Comparison of ENCODE assay signal across 9 mouse cellular contexts in the genomic region with DNA sequence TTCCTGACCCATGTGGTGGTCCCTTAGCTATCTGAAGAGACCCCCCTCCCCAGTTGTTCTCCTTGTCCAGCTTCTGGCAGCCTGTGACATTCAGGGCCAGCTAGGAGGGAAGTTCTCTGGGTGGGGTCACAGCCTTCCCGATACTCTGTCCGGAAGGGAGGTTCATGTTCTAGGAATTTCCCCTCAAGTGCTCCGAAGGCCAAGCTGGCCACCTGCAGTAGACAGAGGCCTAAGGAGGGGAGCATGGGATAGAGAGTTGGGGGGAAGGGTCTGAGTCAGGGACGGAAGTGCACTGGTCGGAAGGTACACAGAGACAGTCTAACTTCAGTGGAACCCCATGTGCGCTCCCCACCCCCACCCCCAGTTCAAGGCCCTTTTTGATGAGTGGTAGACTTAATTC. TPM values are rescaled to one million over a fixed set of nuclear protein-coding genes. Genes with fewer than 3 reads are reported as not detected.
DNase-seq lines count a peak whose midpoint lies in the region; ATAC-seq and TF ChIP-seq lines count a peak whose summit lies in the region.
"Had no signal": no experiment of that assay in that cellular context is flagged by ENCODE, and none has a peak within 500 bp of the region (broad histone marks: within the 10 kb centered on the region; RNA-seq: fewer than 3 reads in every experiment).

No protein-coding gene starts in this region.

- no peak for TF ChIP-seq CTCF in midbrain, postnatal 0 days (IDR thresholded peaks at IDR 0.05)

- H3K9ac ChIP-seq in heart, embryonic 12.5 days: no peak overlapping the region
- peak overlapping the region; percentile 44; the same call in 1 of the 2 replicates for H3K9ac ChIP-seq in midbrain, postnatal 0 days (replicated peaks; ENCODE audit: low read length, poor library complexity, severe bottlenecking)
- H3K9ac ChIP-seq: limb, embryonic 15.5 days had no signal

- WGBS in heart, embryonic 12.5 days: 58% methylated on average over 6 of the region's 6 CpGs
- WGBS in midbrain, postnatal 0 days: 20% methylated on average over 6 of the region's 6 CpGs

- no peak overlapping the region for H3K4me2 ChIP-seq in heart, embryonic 12.5 days
- peak overlapping the region; percentile 72 for H3K4me2 ChIP-seq in midbrain, postnatal 0 days (ENCODE audit: low read depth, low read length, poor library complexity, severe bottlenecking)
- H3K4me2 ChIP-seq: limb, embryonic 15.5 days had no signal

- peak; percentile 34 for ATAC-seq in heart, embryonic 12.5 days (ENCODE audit: insufficient number of reproducible peaks, low FRiP score)
- no peak for ATAC-seq in midbrain, postnatal 0 days (ENCODE audit: low FRiP score)
- ATAC-seq in inflammation-experienced regulatory T-cells, adult 6 months: no peak
- no peak for ATAC-seq in frontal cortex, adult (ENCODE audit: low TSS enrichment)

- 0 out of 2 replicates have a peak, but pooled peaks cover 4% of the 10 kb centered on the region for H3K9me3 ChIP-seq in heart, embryonic 12.5 days (replicated peaks)
- no peaks in the 10 kb centered on the region for H3K9me3 ChIP-seq in midbrain, postnatal 0 days (ENCODE audit: low read length)
- H3K9me3 ChIP-seq: limb, embryonic 15.5 days had no signal

- H3K4me1 ChIP-seq in heart, embryonic 12.5 days (replicated peaks): peaks cover 53% of the 10 kb centered on the region
- H3K4me1 ChIP-seq in midbrain, postnatal 0 days (ENCODE audit: insufficient read depth, low read length): peaks cover 29% of the 10 kb centered on the region

- peak; percentile 27 for DNase-seq in adrenal gland, postnatal 10 days
- no peak for DNase-seq in adrenal gland, adult 18-20 months (ENCODE audit: low spot score in 2 of 2)
- DNase-seq in kidney, postnatal 36 days: peak; percentile 53 to 78
- DNase-seq in midbrain, postnatal 0 days (ENCODE audit: low spot score): no peak
- DNase-seq in right cerebral cortex, postnatal 10 days (ENCODE audit: low spot score in 2 of 2): no peak

- H3K36me3 ChIP-seq in heart, embryonic 12.5 days: no peaks in the 10 kb centered on the region
- H3K36me3 ChIP-seq in midbrain, postnatal 0 days (ENCODE audit: insufficient read depth, low read length): peaks cover 20% of the 10 kb centered on the region
- H3K36me3 ChIP-seq: limb, embryonic 15.5 days had no signal

- no peak overlapping the region; the same call in 1 of the 2 replicates for H3K27ac ChIP-seq in heart, embryonic 12.5 days (ENCODE audit: poor library complexity, severe bottlenecking)
- peak overlapping the region; percentile 94; the same call in 1 of the 2 replicates for H3K27ac ChIP-seq in midbrain, postnatal 0 days (ENCODE audit: low read depth, low read length)

- no peaks in the 10 kb centered on the region for H3K27me3 ChIP-seq in heart, embryonic 12.5 days (replicated peaks)
- H3K27me3 ChIP-seq in midbrain, postnatal 0 days (ENCODE audit: insufficient read depth, low read length): no peaks in the 10 kb centered on the region
- H3K27me3 ChIP-seq: limb, embryonic 15.5 days had no signal

- H3K4me3 ChIP-seq in heart, embryonic 12.5 days: no peak overlapping the region
- H3K4me3 ChIP-seq in midbrain, postnatal 0 days (ENCODE audit: low read depth, low read length): peak overlapping the region; percentile 15; the same call in 1 of the 2 replicates
- H3K4me3 ChIP-seq: limb, embryonic 15.5 days had no signal

RNA-seq across cellular contexts. Expression of gene Adgrg3, which starts 17.5 kb away (rescaled TPM):
- total RNA-seq in adrenal gland, postnatal 10 days (2021): 1 to 10 TPM; 4.0 to 4.5 TPM
- 1 to 10 TPM; 2.1 to 2.2 TPM for total RNA-seq in adrenal gland, adult 18-20 months (2021)
- polyA plus RNA-seq in heart, embryonic 12.5 days (2016; fragmentation: Nextera tagmentation; extraction: Ambion mirVana): 2.7 and 3.1 TPM in 2 replicates
- 1.5 and 1.7 TPM in 2 replicates for total RNA-seq in midbrain, postnatal 0 days (2014; rRNA removed)
- 0.59 and 0.88 TPM in 2 replicates for polyA plus RNA-seq in midbrain, postnatal 0 days (2015; fragmentation: Nextera tagmentation; extraction: Ambion mirVana)
- polyA plus RNA-seq in inflammation-experienced regulatory T-cells, adult 6 months (2017; shearing (Covaris generic)): under 1 TPM in 2 of 3 experiments, not detected in 1; 0.24 to 0.26 TPM

RNA-seq across cellular contexts. Expression of gene Adgrg1, which starts 25.4 kb away (rescaled TPM):
- total RNA-seq in adrenal gland, postnatal 10 days (2021): 10 to 100 TPM; 35.9 to 48.9 TPM
- total RNA-seq in adrenal gland, adult 18-20 months (2021): 10 to 100 TPM; 24.1 to 43.3 TPM
- 4.9 and 6.0 TPM in 2 replicates for polyA plus RNA-seq in heart, embryonic 12.5 days (2016; fragmentation: Nextera tagmentation; extraction: Ambion mirVana)
- 218 and 247 TPM in 2 replicates for total RNA-seq in midbrain, postnatal 0 days (2014; rRNA removed)
- polyA plus RNA-seq in midbrain, postnatal 0 days (2015; fragmentation: Nextera tagmentation; extraction: Ambion mirVana): 114 and 125 TPM in 2 replicates
- polyA plus RNA-seq in inflammation-experienced regulatory T-cells, adult 6 months (2017; shearing (Covaris generic)): 1 to 10 TPM in 2 of 3 experiments, under 1 TPM in 1; 0.52 to 5.5 (median 4.5) TPM

RNA-seq across cellular contexts. Expression of gene Drc7, which starts 54.9 kb away (rescaled TPM):
- total RNA-seq in adrenal gland, postnatal 10 days (2021): not detected
- not detected for total RNA-seq in adrenal gland, adult 18-20 months (2021)
- not detected in 2 replicates for polyA plus RNA-seq in heart, embryonic 12.5 days (2016; fragmentation: Nextera tagmentation; extraction: Ambion mirVana)
- 4.4 and 9.8 TPM in 2 replicates for total RNA-seq in midbrain, postnatal 0 days (2014; rRNA removed)
- 2.8 and 3.6 TPM in 2 replicates for polyA plus RNA-seq in midbrain, postnatal 0 days (2015; fragmentation: Nextera tagmentation; extraction: Ambion mirVana)
- polyA plus RNA-seq in inflammation-experienced regulatory T-cells, adult 6 months (2017; shearing (Covaris generic)): not detected

Comparison
In these comparisons a context has a peak if more than half of its experiments do, and no peak if none do; other contexts are left out.
1. DNase-seq: peak in adrenal gland, postnatal 10 days (single experiment) and kidney, postnatal 36 days (2 of 2); none in adrenal gland, adult 18-20 months (0 of 2), midbrain, postnatal 0 days (single experiment) and right cerebral cortex, postnatal 10 days (0 of 2).